Mouse (Mus musculus) fat pad, adult 2 months (tissue): ENCODE measurements around the gene Mettl14.
"Not testable (repeated sequence)": the region's sequence is repeated elsewhere in the genome, so short reads cannot be mapped to it uniquely, and the experiment has no call there.

ENCODE experiments used
- DNase-seq: peaks from one replicate; pipeline ENCODE4 v3.0.0-alpha.2; 2011; ENCODE audit warnings: low read depth, low spot score; ENCODE audit errors: extremely low read depth

Gene Mettl14

DNA sequence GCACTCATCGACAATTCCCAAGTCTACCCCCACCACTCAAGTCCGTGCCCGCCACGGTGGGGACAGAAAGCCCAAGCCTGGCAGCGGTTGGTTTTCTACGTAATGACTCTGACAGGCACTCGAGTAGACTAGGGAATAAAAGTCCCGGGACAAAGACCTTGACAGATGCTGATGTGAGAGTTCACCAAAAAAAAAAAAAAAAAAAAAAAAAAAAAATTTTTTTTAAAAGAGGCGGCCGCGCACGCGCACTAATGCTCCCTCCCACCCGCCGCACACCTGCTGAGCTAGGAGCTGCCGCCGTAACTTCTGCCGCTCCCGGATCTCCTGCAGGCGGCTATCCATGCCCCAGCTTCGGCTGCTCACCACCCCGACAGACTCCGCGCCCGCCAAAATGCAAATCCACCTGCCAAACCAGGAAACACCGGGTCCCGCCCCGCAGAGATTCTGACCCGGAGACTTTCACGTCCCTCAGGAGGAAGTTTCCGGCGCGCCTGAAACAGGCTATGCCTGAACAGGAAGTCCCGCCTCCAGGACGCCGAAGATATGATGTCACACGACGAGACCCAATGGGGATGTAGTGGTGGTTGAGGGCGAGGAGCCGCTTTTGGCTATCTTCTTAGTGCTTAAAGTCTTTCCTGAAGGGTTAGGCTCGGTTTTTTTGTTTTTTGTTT is at the start of gene Mettl14:
Mettl14 (minus strand) TSS at position 623 of the 671 bp plus-strand sequence.
- peak; percentile 68 for DNase-seq

DNA sequence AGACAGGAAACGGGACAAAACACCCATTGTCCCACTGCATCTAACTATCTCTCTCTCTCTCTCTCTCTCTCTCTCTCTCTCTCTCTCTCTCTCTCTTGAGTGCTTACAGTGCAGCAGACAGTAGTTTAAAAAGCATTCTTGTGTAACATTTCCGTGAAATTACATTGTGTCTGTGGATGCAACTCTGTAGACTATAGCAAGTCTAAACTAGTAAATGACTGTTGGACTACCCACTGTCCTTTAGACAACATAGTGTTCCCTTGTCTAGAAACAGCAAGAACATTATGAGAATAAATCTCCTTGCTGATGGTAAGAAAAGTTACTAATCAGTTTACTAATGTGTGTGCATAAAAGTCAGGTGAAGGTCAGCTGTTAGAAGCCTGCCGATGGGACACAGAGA is 47.5 kb upstream of the Mettl14 start:
- DNase-seq: peak; percentile 86

DNA sequence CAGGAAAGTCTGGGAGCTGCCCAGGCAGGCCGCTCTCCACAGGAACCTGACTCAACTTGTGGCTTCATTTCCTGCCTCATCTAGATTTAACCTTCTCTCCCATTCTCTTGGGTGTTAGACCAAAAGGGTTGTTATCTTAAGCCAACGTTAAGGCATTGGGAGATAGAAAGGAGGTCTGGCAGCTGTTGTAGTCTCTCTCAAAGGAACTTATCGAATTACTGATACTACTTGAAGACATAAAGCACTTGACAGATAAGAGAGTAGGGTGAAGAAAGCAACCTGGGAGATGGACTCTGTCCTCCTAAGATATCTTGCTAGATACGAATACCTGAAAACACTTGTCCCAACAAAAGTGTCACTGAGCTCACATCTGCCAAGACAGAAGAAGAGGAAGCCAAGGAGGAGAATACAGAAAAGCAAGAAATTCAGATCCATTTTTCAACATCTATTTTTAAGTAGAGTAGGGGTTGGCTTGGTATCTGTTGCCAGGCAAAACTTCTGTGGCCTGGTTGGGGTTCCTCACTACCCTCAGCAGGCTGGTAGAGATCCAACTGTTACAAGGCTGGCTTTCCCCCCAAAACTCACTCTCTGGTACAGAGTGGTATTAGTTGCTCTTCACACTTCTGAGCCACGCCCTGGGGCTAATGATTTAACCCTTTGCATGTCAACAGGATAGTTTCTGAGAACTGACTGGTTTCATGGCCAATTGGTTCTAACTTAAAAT is 46.2 kb upstream of the Mettl14 start:
- DNase-seq: no peak

DNA sequence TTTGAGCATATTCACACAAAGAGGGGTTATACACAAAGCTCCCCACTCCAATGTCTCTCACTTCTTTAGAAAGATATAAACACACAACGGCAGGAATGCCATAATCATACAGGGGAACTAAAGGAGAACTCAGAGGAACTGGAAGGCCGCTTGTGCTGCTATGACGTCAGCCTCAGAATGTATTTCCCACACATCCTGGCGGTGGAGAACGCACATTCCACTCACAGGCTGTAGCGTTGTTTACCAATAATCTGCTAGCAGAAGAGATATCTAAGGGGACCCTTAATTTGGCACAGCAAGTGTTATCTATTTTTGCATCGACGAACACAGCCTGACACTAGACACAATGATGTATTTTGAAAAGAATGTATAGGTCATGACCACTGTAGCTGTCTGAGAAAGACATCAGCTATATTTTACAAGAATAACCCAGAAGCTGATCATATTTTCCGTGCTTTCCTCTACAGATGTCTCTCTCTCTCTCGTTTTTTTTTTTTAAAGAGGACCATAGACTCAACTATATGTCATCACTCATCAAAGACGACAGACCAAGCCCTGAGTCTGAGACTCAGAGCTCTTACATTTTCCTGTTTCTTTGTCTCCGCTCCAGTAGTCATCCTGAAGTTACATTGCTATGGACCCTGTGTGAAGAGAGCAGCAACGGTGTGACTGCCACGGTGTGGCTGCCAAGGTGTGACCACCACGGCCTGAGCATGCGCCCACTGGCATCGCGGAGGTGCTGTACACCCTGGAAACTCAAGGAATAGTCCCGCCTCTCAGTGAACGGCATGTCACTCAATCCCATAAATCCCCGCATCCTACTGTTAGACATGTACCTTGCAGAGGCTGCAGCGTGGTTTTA is 43.9 kb upstream of the Mettl14 start:
- DNase-seq: no peak

DNA sequence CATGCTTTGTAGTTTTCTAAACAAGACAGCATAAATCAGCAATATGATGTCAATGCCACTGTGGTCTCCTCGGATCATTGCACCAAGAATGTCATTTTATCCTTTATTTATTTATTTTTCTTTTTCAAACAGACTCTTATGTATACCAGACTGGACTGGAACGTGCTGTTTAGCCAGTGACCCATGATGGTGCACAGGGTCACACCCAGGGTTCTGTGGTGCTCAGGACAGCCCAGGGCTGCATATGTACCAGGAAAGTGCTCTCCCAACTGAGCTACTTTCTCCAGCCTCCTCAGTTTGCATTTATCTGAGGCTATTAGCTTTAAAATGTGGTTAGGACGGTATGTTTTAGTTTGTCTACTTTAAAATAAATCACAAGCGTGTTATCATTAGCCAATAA is 42.1 kb upstream of the Mettl14 start:
- DNase-seq: no peak

DNA sequence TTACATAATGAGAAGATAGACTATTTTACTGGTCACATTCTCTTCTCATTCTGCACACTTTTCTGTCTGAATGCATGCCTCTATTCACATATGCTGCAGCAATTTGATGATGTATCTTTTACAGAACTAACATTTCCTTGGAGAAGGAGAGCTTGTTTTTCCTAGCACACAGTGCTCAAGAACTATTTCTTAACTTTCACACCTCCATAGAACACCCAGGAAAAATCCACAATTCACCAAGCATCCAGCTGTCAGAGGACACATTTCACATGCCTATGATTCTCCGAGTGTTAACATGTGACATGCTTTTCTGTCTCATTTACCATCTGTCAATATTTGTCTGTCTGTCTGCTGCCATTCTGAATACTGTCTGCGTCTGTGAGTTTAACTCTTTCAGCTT is 39.7 kb upstream of the Mettl14 start:
- DNase-seq: no peak

DNA sequence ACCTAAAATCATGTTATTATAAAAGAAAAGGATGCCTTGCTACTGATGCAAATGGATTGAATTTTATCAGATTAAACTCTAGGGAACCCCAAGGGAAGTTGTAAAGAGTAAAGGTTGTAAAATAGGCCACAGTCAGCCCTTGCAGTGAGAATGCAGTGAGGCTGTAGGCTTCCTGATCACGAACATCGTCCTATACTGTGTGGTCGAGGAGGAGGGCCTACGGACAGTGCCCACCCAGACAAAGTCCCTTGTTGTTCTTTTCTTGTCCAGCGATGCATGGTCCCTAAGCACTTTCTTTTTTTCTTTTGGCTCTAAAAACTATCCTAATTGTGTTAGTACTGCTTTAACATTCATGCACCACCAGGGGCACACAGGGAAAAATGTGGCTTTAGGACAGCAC is 27.3 kb upstream of the Mettl14 start:
- no peak for DNase-seq

DNA sequence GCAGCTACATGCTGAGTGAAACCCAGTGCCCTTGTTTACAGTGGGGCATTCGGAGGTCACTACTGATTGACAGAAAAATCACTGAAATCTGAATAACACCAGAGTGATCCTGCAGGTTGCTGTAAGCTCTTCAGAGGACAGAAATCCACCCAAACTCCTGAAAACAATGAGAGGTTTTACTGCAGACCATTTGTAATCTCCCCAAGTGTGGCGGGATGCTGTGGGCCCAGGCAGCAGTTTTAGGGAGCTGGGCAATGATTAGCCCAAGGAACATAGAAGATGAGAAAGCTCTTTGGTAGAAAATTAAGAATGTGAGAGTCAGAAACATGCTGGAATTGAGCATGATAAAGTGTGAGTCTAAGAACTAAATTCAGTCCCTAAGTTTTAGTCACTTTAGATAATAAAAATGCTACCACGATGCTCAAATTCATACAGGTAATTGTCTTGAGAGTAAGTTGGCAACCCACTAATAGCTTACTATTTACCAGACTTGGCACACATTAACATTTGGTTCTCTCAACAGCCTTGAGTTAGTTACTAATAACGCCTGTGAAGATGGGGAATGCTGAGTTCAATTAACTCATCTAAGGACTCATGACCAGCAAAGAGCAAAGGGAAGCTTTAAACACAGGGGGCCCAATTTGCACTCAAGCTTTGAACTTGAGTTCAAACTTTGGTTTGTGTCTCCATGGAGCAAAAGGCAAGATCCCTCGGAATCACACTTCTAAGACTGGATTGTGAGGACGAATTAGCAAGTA is 26.1 kb upstream of the Mettl14 start:
- no peak for DNase-seq

DNA sequence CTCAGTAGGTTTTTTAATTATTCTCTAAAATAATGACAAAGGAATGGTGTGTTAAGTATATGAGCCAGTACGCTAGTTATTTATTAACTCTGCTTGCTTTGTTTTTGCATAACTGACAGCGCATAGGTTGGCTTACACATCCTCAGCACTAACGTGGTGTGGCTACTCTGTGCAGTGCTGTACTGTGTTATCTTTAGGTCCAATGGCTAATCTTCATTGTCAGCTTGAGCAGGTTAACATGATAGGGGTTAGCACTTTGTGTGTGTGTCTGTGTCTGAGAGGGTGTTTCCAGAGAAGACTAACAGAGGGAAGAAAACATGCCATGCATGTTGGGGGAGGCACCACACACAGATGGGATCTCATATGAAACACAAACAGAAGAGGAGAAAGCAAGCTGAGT is 19.0 kb upstream of the Mettl14 start:
- DNase-seq: no peak

DNA sequence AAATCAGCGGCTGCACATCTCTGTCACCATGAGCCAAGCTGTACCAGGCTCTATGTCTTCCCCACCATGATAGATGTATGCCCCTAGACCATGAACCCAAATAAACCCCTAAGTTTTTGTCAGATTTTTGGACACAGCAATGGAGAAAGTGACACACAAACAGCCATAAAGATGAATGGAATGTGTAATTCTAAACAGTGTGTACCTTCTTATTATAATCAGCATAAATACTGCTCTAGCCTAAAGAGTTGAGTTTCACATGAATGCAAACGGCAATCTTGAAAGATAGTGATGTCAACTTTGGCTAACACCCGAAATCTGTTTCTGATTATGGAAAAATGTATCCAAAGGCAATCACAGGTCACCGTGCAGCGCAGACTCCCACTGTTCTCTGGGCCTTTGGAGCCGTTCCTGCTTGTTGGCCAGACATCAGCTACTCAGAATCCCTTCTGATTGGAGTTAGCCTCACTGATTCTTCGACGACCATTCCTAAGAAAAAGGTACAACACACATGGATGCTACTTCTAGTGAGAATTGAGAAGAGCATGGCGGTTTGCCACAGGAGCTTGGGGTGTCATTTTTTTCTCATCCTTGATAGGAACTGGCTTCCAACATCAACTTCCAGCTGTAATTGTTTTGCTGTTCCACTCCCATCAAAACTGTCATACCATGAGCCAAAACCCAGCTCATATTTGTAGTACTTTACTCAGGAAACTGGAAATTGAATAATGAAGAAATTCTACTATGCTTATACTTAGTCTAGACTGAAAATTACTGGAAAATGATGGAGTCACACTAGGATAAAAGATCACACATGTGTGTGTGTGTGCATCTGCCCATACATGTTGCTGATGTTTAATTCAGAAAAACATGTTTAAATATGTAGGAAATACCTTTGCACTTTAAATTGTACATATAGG is 11.9 kb upstream of the Mettl14 start:
- DNase-seq: no peak

DNA sequence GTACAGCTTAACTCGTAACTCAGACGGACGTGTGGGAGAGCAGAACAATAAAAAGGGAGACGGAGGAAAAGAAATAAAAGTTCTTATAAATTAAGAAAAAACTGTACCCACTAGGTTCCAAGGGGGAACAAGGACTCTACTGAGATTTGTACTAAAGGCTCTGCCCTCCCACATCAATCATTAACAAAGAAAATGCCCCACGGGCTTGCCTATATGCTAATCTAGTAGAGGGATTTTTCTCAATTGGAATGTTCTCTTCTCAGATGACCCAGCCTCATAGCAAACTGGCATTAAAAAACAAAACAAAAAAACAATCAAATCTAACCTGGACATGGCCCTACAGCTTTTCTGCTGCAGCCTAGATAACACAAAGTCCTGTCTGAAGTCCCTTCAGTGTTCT is 9.7 kb upstream of the Mettl14 start:
- no peak for DNase-seq

DNA sequence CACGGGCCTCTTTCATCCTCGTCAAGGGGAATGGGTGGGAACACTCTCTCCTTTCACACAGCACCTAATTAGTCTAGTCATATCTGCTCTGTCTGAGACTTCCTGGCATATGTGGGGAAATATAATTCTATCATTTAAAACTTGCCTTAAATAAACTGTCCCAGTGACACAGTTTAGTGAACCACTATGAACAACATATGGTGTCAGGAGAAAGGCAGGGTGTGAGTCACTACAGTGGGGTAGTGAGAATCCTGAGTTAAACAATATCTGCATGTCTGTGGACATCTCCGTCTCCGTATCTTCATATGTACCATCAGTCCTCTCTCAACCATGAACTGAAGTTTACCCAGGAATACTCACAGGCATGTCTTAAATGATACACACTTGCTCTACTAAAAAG is 5.3 kb upstream of the Mettl14 start:
- no peak for DNase-seq

DNA sequence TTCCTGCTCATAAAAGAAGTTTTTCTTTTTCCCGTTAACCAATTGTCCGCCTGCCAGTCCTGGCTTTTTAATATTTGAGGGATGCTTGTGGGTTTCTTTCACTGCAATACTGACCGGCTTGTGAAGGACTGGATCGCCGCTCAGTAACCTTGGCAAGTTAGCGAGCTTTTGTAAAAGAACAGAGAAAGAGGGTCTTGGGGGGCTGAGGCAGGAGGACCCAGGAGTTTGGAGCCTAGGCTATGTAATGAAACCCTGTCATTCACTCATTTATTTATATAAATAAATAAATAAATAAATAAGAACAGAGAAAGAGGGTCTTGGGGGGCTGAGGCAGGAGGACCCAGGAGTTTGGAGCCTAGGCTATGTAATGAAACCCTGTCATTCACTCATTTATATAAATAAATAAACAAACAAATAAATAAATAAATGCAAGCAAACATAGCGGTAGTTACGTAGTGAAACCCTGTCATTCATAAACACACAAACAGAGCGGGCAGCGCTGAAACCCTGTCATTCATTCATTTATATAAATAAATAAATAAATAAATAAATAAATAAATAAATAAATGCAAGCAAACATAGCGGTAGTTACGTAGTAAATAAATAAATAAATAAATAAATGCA is 361 bp upstream of the Mettl14 start:
- DNase-seq: not testable (repeated sequence)

DNA sequence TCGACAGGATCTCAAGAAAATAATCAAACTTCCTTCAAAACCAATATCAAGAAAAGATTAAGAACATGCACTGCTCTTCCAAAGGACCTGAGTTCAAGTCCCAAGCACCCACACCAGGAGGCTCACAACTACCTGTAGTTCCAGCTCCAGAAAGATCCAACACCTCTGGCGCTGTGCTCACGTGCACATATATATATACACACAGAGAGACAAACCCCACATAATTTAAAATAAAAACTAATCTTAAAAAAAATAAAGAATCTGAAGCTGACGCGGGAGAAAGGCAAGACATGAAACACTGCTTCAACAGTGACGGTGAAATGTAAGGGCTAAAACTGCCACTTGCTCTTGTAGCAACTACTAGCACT is 806 bp downstream of the Mettl14 start:
- DNase-seq: no peak

DNA sequence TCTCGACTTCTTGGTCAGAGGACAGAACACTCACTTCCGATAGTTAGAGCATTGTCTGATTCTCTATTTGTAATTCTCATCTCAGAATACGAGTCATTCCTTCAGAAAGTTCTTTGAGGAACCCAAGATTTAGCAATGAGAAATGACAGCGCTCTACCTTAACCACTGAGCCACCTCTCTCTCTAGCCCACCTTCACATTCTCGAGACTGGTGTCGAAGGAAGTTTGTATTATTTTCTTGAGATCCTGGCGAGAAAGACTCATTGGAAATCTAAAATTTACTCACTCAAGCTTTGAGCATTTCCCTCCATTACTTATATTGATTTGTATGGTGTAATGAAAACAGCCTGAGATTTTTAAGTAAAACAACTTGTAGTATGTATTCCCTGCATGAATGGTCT is 1.5 kb downstream of the Mettl14 start:
- DNase-seq: no peak

DNA sequence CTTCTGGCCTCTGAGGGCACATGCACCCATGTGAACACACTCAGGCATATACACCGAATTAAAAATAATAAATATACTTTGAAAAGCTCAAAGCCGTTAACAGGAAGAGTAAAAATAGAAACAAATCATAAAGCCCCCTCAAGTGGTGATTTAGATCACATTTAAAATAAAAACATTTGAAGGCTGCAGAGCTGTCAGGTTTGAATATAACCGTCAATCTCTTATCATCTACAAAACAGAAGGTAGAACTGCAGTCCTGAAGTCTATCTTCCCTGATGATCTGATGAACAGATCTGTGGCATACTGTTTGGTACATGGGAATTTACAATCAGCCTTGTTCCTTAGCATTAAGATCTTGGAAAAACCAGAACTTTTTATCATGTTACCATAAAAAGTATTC is 9.3 kb downstream of the Mettl14 start:
- DNase-seq: no peak

DNA sequence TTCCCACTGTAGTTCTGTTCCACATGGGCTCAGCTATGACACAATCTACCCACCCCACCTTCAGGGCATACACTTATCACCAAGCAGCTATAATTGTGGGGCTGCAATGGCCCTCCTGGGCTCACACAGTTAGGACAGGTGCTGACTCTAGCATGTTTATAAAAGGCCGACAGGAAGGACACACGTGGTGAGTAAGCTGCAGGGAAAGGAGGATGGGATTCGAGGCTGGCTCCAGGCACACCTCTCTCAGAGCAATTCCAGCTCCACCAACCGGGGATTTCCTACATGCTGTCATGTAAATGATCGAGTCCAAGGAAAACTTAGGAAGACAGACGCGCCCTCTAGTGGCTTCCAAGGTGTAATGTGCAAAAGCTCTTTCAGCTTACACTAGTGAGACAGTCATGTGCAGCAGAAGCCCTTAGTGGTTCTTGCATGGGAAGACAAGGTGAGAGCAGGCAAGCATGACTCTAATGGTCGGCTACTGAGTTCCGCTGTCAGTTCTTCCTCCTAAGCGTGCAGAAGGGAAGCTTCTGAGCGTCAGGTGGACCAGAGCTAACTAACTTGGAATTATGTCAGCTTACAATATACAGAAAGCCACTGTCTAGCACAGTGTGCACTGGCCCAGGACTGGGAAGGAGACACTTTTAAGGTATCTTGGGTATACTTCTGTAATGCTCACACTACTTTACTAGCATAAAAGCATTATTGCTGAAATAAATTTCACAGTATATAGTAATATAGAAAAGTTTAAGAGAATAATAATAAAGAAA is 14.0 kb downstream of the Mettl14 start:
- no peak for DNase-seq

DNA sequence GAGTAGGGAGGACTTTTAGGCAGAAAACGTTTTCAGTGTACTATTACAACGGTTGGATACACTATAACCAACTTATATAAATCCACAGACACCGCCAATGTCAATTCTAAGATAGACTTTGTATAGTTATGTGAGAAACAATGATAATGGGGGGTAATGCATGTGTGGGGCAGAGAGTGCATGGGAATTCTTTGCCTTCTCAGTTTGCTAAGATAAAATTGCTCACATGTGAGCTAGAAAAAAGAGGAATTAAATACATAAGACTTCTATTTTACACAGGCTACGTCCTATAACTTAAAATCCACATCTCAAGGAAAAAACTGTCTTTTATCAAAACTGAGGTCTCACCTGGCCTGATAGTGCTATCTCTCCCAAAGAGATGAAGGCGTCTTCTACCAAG is 15.0 kb downstream of the Mettl14 start:
- DNase-seq: no peak

DNA sequence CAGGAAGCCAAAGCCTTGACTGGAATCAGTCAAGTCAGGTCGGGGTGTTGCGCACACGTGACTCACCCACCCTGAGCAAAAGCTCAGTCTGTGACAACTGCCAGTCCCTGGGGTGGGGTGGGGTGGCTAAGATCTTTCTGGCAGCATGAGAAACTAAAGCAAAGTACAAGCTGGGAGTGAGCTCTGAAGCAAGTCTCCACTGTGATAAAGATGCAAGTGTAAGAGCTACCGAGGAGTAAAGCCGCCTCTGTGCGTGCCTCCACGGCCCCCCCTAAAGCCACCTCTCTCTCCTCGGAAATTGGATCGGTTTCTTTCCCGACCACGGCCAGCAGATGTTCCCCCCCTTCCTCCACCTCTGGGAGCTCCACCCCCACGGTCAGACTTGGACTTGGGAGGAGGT is 16.7 kb downstream of the Mettl14 start:
- DNase-seq: no peak
